Mouse (Mus musculus): ENCODE results near the gene Sltm. TPM values are rescaled to one million over a fixed set of nuclear protein-coding genes. Genes with fewer than 3 reads are reported as not detected.

The Sltm gene
- polyA plus RNA-seq, 1 experiment from 2014 or later, result 35.6 TPM

DNA sequence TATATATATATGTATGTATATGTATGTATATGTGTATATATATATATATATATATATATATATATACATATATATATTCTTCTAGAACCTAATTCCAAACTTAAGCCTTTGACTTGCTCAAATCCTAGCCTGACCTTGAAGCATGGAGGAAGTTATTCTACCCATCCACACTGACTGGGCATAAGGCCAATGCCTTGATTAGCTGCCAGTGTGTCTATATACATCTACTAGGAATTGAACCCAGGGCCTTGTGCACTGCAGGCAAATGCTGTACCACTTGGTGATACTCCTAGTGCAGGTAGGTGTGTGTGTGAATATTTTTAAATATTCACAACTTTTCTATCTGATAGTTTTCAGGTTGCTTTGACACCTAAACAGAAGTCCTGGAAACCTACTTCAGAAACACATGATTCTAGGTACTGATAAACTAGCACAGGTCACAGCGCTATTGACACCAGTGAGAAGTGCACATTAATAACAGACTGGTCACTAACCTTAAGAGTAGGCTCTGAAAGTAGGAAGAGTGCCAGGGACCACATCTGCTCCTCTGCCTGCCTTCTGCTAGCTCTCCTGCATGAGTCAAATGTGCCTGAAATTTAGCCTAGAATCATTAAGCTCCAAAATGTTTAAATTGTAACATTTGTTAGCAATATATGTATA, 59.8 kb downstream of the Sltm start:
- Histone ChIP-seq H3K27ac (ENCODE audit: low read length) (no peak overlapping the region), H3K9me3 (replicated peaks; ENCODE audit: control insufficient read depth, low read length) (no peaks in the 10 kb centered on the region), H3K4me1 (ENCODE audit: control insufficient read depth, insufficient read depth, low read length) (no peaks in the 10 kb centered on the region), H3K27me3 (ENCODE audit: control insufficient read depth, insufficient read depth, low read length) (no peaks in the 10 kb centered on the region), H3K4me3 (ENCODE audit: low read length) (no peak overlapping the region), H3K9ac (ENCODE audit: low read length) (no peak overlapping the region), H3K36me3 (ENCODE audit: control insufficient read depth, insufficient read depth) (peaks cover 12% of the 10 kb centered on the region), H3K4me2 (ENCODE audit: low read depth, low read length) (no peak overlapping the region)
- ATAC-seq (replicated peaks; ENCODE audit: extremely low read depth, insufficient read depth, low FRiP score), result no peak
- WGBS, result 88% methylated on average over 1 of the region's 1 CpGs

DNA sequence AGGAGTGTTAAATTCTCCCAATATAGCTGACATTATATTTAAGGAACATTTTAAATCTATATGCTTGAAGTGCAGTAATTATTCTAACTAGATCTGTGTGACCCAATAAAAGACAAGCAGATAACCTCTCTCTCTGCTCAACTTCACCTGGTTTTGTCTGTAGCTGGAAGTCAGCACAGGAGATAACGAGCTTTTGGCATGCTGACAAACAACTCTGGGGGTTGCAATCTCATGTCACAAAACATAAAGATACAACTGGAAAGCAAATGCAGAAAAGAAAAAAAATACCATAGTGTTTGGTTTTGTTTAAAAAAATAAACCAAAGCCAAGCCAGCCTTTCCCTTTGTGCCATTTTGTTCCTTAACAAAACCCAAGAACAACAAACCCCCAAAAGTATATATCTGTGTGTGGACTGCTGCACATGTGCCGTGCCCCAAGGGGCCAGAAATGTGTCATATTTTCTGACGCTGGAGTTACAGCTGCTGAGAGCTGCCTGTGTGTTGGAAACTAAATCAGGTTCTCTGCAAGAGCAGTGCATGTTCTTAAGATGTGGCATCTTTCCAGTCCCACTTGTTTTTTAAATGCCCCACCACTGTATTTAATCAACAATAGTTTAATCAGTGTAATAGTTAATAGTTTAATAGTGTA, 68.6 kb downstream of the Sltm start:
- H3K36me3 ChIP-seq (ENCODE audit: control insufficient read depth, insufficient read depth), result peaks cover 10% of the 10 kb centered on the region
- no peak overlapping the region for H3K4me2 ChIP-seq (ENCODE audit: low read depth, low read length)
- H3K4me1 ChIP-seq (ENCODE audit: control insufficient read depth, insufficient read depth, low read length), result peaks cover 9% of the 10 kb centered on the region
- no peak overlapping the region for H3K9ac ChIP-seq (ENCODE audit: low read length)
- no peak overlapping the region for H3K4me3 ChIP-seq (ENCODE audit: low read length)
- no peaks in the 10 kb centered on the region for H3K9me3 ChIP-seq (replicated peaks; ENCODE audit: control insufficient read depth, low read length)
- WGBS, result 22% methylated on average over 3 of the region's 3 CpGs
- peak overlapping the region; percentile 19; the same call in 1 of the 2 replicates for H3K27ac ChIP-seq (ENCODE audit: low read length)
- ATAC-seq (replicated peaks; ENCODE audit: extremely low read depth, insufficient read depth, low FRiP score), result no peak
- no peaks in the 10 kb centered on the region for H3K27me3 ChIP-seq (ENCODE audit: control insufficient read depth, insufficient read depth, low read length)

GRCm38 (mm10) chr9:70629711-70630110, 87.2 kb downstream of the Sltm start:
- Histone ChIP-seq H3K4me2 (ENCODE audit: low read depth, low read length) (no peak overlapping the region), H3K9ac (ENCODE audit: low read length) (no peak overlapping the region), H3K27me3 (ENCODE audit: control insufficient read depth, insufficient read depth, low read length) (no peaks in the 10 kb centered on the region), H3K9me3 (replicated peaks; ENCODE audit: control insufficient read depth, low read length) (no peaks in the 10 kb centered on the region), H3K36me3 (ENCODE audit: control insufficient read depth, insufficient read depth) (0 out of 2 replicates have a peak, but pooled peaks cover 4% of the 10 kb centered on the region), H3K4me3 (ENCODE audit: low read length) (no peak overlapping the region), H3K4me1 (ENCODE audit: control insufficient read depth, insufficient read depth, low read length) (peaks cover 12% of the 10 kb centered on the region), H3K27ac (ENCODE audit: low read length) (no peak overlapping the region; the same call in 1 of the 2 replicates)
- whole genome bisulfite sequencing, result 82% methylated on average over 2 of the region's 2 CpGs
- no peak for ATAC-seq (replicated peaks; ENCODE audit: extremely low read depth, insufficient read depth, low FRiP score)

- Histone ChIP-seq H3K27me3 (ENCODE audit: control insufficient read depth, insufficient read depth, low read length) (no peaks in the 10 kb centered on the region), H3K4me2 (ENCODE audit: low read depth, low read length) (no peak overlapping the region), H3K4me1 (ENCODE audit: control insufficient read depth, insufficient read depth, low read length) (peaks cover 8% of the 10 kb centered on the region), H3K9me3 (replicated peaks; ENCODE audit: control insufficient read depth, low read length) (no peaks in the 10 kb centered on the region), H3K9ac (ENCODE audit: low read length) (no peak overlapping the region), H3K36me3 (ENCODE audit: control insufficient read depth, insufficient read depth) (0 out of 2 replicates have a peak, but pooled peaks cover 4% of the 10 kb centered on the region), H3K27ac (ENCODE audit: low read length) (no peak overlapping the region), H3K4me3 (ENCODE audit: low read length) (no peak overlapping the region)
- WGBS, result 21% methylated on average over 5 of the region's 5 CpGs
- ATAC-seq (replicated peaks; ENCODE audit: extremely low read depth, insufficient read depth, low FRiP score), result peak; percentile 49; the same call in 1 of the 2 replicates
Measured at GRCm38 (mm10) chr9:70631665-70632064, 89.1 kb downstream of the Sltm start.

- 81% methylated on average over 2 of the region's 2 CpGs for WGBS
Measured at GRCm38 (mm10) chr9:70636748-70637147, 94.2 kb downstream of the Sltm start.

More at GRCm38 (mm10) chr9:70636748-70637147, 94.2 kb downstream of the Sltm start:
- Histone ChIP-seq H3K9me3 (replicated peaks; ENCODE audit: control insufficient read depth, low read length) (no peaks in the 10 kb centered on the region), H3K4me3 (ENCODE audit: low read length) (no peak overlapping the region), H3K4me1 (ENCODE audit: control insufficient read depth, insufficient read depth, low read length) (peaks cover 1% of the 10 kb centered on the region), H3K9ac (ENCODE audit: low read length) (no peak overlapping the region), H3K27ac (ENCODE audit: low read length) (no peak overlapping the region), H3K36me3 (ENCODE audit: control insufficient read depth, insufficient read depth) (0 out of 2 replicates have a peak, but pooled peaks cover 4% of the 10 kb centered on the region), H3K27me3 (ENCODE audit: control insufficient read depth, insufficient read depth, low read length) (no peaks in the 10 kb centered on the region), H3K4me2 (ENCODE audit: low read depth, low read length) (no peak overlapping the region)
- ATAC-seq (replicated peaks; ENCODE audit: extremely low read depth, insufficient read depth, low FRiP score), result no peak

Other genes starting within 250 kb of the Sltm start
- 144 and 150 TPM in 2 replicates for gene Ccnb2, start 121.2 kb upstream of the Sltm start, polyA plus RNA-seq (2015; fragmentation: Nextera tagmentation; extraction: Ambion mirVana)
- 19.5 and 19.8 TPM in 2 replicates for gene Rnf111, start 39.0 kb upstream of the Sltm start, polyA plus RNA-seq (2015; fragmentation: Nextera tagmentation; extraction: Ambion mirVana)
- gene Gm10642, start 113.5 kb downstream of the Sltm start, polyA plus RNA-seq (2015; fragmentation: Nextera tagmentation; extraction: Ambion mirVana), result 0.32 and 0.35 TPM in 2 replicates
- 10.2 and 10.9 TPM in 2 replicates for gene Mindy2, start 114.4 kb downstream of the Sltm start, polyA plus RNA-seq (2015; fragmentation: Nextera tagmentation; extraction: Ambion mirVana)
- gene Adam10, start 136.2 kb downstream of the Sltm start, polyA plus RNA-seq (2015; fragmentation: Nextera tagmentation; extraction: Ambion mirVana), result 57.1 and 58.2 TPM in 2 replicates